Mouse (Mus musculus) kidney, embryonic 14.5 days (tissue): ENCODE data around the gene Ubxn6. TPM values are rescaled to one million over a fixed set of nuclear protein-coding genes. Genes with fewer than 3 reads are reported as not detected.
A peak's percentile ranks its signal among the peaks of the same experiment; 100 is the strongest.

Experiments used
- ATAC-seq: fragments of 200-750 bp; cut with Nextera tagmentation; 2 replicates; pipeline ENCODE4 v1.8.0; 2017; ENCODE audit warnings: moderate number of reproducible peaks, mild to moderate bottlenecking, moderate TSS enrichment, moderate library complexity; ENCODE audit not compliant: low FRiP score, low TSS enrichment
- H3K27ac ChIP-seq: fragments of 300-500 bp; sonication (generic); 2 replicates; pipeline ENCODE4 v1.5.1; 2014; ENCODE audit warnings: low read depth, mild to moderate bottlenecking, low read length, moderate library complexity, mixed read lengths
- H3K27me3 ChIP-seq: fragments of 300-500 bp; sonication (generic); 2 replicates; pipeline ENCODE4 v1.6.1; 2014; ENCODE audit warnings: mild to moderate bottlenecking, low read length; ENCODE audit not compliant: control insufficient read depth, insufficient read depth
- H3K36me3 ChIP-seq: fragments of 300-500 bp; sonication (generic); 2 replicates; pipeline ENCODE4 v1.6.1; 2014; ENCODE audit warnings: low read length, mixed read lengths; ENCODE audit not compliant: control insufficient read depth, insufficient read depth
- H3K4me1 ChIP-seq: fragments of 300-500 bp; sonication (generic); 2 replicates; pipeline ENCODE4 v1.6.1; 2014; ENCODE audit warnings: low read length, mixed read lengths; ENCODE audit not compliant: control insufficient read depth, insufficient read depth
- H3K4me2 ChIP-seq: fragments of 300-500 bp; sonication (generic); replicated peaks from 2 replicates; pipeline ENCODE4 v1.6.1; 2014; ENCODE audit warnings: low read depth, mild to moderate bottlenecking, low read length
- H3K4me3 ChIP-seq: fragments of 300-500 bp; sonication (generic); 2 replicates; pipeline ENCODE4 v1.5.1; 2014; ENCODE audit warnings: mild to moderate bottlenecking, low read length
- H3K9ac ChIP-seq: fragments of 300-500 bp; sonication (generic); 2 replicates; pipeline ENCODE4 v1.6.1; 2014; ENCODE audit warnings: low read depth, mild to moderate bottlenecking, low read length, moderate library complexity
- H3K9me3 ChIP-seq: fragments of 300-500 bp; sonication (generic); 2 replicates; pipeline ENCODE4 v1.6.1; 2016; ENCODE audit warnings: low read length; ENCODE audit not compliant: control insufficient read depth
- WGBS: fragments of 180-500 bp; shearing (Covaris S2); extraction: QIAGEN DNeasy Blood & Tissue Kit; methylation state at CpG from one replicate; pipeline ENCODE4 v1.1.7; 2014; 5-methylcytosine and 5-hydroxymethylcytosine counted together
- polyA plus RNA-seq: library from polyadenylated mRNA; unstranded; fragments of >200 nt; fragmentation: Nextera tagmentation; extraction: Ambion mirVana; gene quantifications from 2 replicates; pipeline ENCODE4 v1.2.1, GENCODE M21; 2014

Ubxn6 gene
- polyA plus RNA-seq, 1 experiment from 2014 or later = 42.8 TPM

- WGBS = 75% methylated on average over 20 of the region's 20 CpGs
- H3K4me2 ChIP-seq = no peak overlapping the region
- H3K27me3 ChIP-seq = no peaks in the 10 kb centered on the region
- H3K4me1 ChIP-seq = peaks cover 8% of the 10 kb centered on the region
- peak; percentile 9; the same call in 1 of the 2 replicates for ATAC-seq
- H3K27ac ChIP-seq = no peak overlapping the region
- no peak overlapping the region for H3K9ac ChIP-seq
- peaks cover 59% of the 10 kb centered on the region for H3K36me3 ChIP-seq
- H3K9me3 ChIP-seq = no peaks in the 10 kb centered on the region
- H3K4me3 ChIP-seq = no peak overlapping the region
Measured at GRCm38 (mm10) chr17:56018347-56019131, 56.3 kb downstream of the Ubxn6 start.

- H3K9me3 ChIP-seq = no peaks in the 10 kb centered on the region
- WGBS = 87% methylated on average over 7 of the region's 7 CpGs
- no peak overlapping the region for H3K4me3 ChIP-seq
- H3K27ac ChIP-seq = no peak overlapping the region
- no peak for ATAC-seq
- peaks cover 65% of the 10 kb centered on the region for H3K36me3 ChIP-seq
- H3K4me2 ChIP-seq = no peak overlapping the region
- H3K27me3 ChIP-seq = no peaks in the 10 kb centered on the region
- H3K4me1 ChIP-seq = peaks cover 4% of the 10 kb centered on the region; the same call in 1 of the 2 replicates
- no peak overlapping the region for H3K9ac ChIP-seq
Measured at GRCm38 (mm10) chr17:56017848-56018247, 57.0 kb downstream of the Ubxn6 start.

Other genes with a start within 250 kb of the Ubxn6 start
- gene Zfp119a, start 196.1 kb downstream of the Ubxn6 start, polyA plus RNA-seq = 8.6 and 11.9 TPM in 2 replicates
- 17.9 and 19.4 TPM in 2 replicates for gene Zfp959, start 182.9 kb downstream of the Ubxn6 start, polyA plus RNA-seq
- 6.8 and 6.9 TPM in 2 replicates for gene Zfp119b, start 125.5 kb downstream of the Ubxn6 start, polyA plus RNA-seq
- gene Ebi3, start 122.4 kb downstream of the Ubxn6 start, polyA plus RNA-seq = 2.0 and 2.2 TPM in 2 replicates
- gene Yju2, start 115.9 kb downstream of the Ubxn6 start, polyA plus RNA-seq = 24.3 and 27.9 TPM in 2 replicates
- 22.3 and 27.0 TPM in 2 replicates for gene Shd, start 104.6 kb downstream of the Ubxn6 start, polyA plus RNA-seq
- gene Fsd1, start 88.5 kb downstream of the Ubxn6 start, polyA plus RNA-seq = 20.7 and 25.7 TPM in 2 replicates
- 13.7 and 14.6 TPM in 2 replicates for gene Stap2, start 69.4 kb downstream of the Ubxn6 start, polyA plus RNA-seq
- 110 and 112 TPM in 2 replicates for gene Mpnd, start 69.3 kb downstream of the Ubxn6 start, polyA plus RNA-seq
- gene Sh3gl1, start 38.4 kb downstream of the Ubxn6 start, polyA plus RNA-seq = 145 and 155 TPM in 2 replicates
- 14.1 and 25.4 TPM in 2 replicates for gene Chaf1a, start 34.6 kb downstream of the Ubxn6 start, polyA plus RNA-seq
- 85.1 and 118 TPM in 2 replicates for gene Hdgfl2, start 4.6 kb upstream of the Ubxn6 start, polyA plus RNA-seq
- 0.08 and 0.17 TPM in 2 replicates for gene Plin4, start 34.8 kb upstream of the Ubxn6 start, polyA plus RNA-seq
- gene Plin5, start 42.6 kb upstream of the Ubxn6 start, polyA plus RNA-seq = 1.1 and 1.3 TPM in 2 replicates
- not detected in 2 replicates for gene Lrg1, start 47.0 kb upstream of the Ubxn6 start, polyA plus RNA-seq
- 1.4 TPM in 2 replicates for gene Sema6b, start 65.3 kb upstream of the Ubxn6 start, polyA plus RNA-seq
- gene Tnfaip8l1, start 87.4 kb upstream of the Ubxn6 start, polyA plus RNA-seq = 11.4 and 11.8 TPM in 2 replicates
- 80.5 and 89.2 TPM in 2 replicates for gene Mydgf, start 108.9 kb upstream of the Ubxn6 start, polyA plus RNA-seq
- 31.5 and 40.3 TPM in 2 replicates for gene Dpp9, start 143.9 kb upstream of the Ubxn6 start, polyA plus RNA-seq
- 10.5 and 14.3 TPM in 2 replicates for gene Fem1a, start 181.8 kb upstream of the Ubxn6 start, polyA plus RNA-seq
- gene Ticam1, start 201.8 kb upstream of the Ubxn6 start, polyA plus RNA-seq = 4.1 and 7.2 TPM in 2 replicates
- gene Plin3, start 217.8 kb upstream of the Ubxn6 start, polyA plus RNA-seq = 65.2 and 68.7 TPM in 2 replicates
- gene Arrdc5, start 225.3 kb upstream of the Ubxn6 start, polyA plus RNA-seq = not detected in 2 replicates
- gene Uhrf1, start 228.3 kb upstream of the Ubxn6 start, polyA plus RNA-seq = 104 and 143 TPM in 2 replicates